Mouse (Mus musculus) ES-E14 (cell line): ENCODE measurements around the gene Ubl4b. TPM values are rescaled to one million over a fixed set of nuclear protein-coding genes. Genes with fewer than 3 reads are reported as not detected.

ENCODE experiments used
- DNase-seq: peaks from one replicate; pipeline ENCODE4 v3.0.0-alpha.2; 2013; ENCODE audit warnings: low read depth, low spot score
- H3K27ac ChIP-seq: 2 replicates; pipeline ENCODE4 v1.5.1; 2012; ENCODE audit warnings: low read depth, mild to moderate bottlenecking, low read length, moderate library complexity, mixed read lengths; ENCODE audit not compliant: poor library complexity, insufficient read depth, severe bottlenecking
- H3K36me3 ChIP-seq: 2 replicates; pipeline ENCODE4 v1.6.1; 2012; ENCODE audit warnings: mild to moderate bottlenecking, low read length, moderate library complexity, mixed read lengths; ENCODE audit not compliant: control insufficient read depth, poor library complexity, insufficient read depth, severe bottlenecking
- H3K4me1 ChIP-seq, 2 experiments: fragments of 150-350 bp in 1 of 2; sonication (generic) in 1 of 2; 2 replicates each; pipeline ENCODE4 v1.6.1; 2012; ENCODE audit warnings: low read length in 2 of 2, mild to moderate bottlenecking in 1 of 2, mixed read lengths in 1 of 2; ENCODE audit not compliant: control insufficient read depth in 2 of 2, insufficient read depth in 2 of 2, poor library complexity in 1 of 2
- H3K4me3 ChIP-seq, 2 experiments: fragments of 150-350 bp in 1 of 2; sonication (generic) in 1 of 2; 2 replicates each; pipeline ENCODE4 v1.5.1; 2012; ENCODE audit warnings: low read length in 2 of 2, low read depth in 1 of 2, mild to moderate bottlenecking in 1 of 2, mixed read lengths in 1 of 2; ENCODE audit not compliant: insufficient read depth in 1 of 2, poor library complexity in 1 of 2, severe bottlenecking in 1 of 2
- H3K9ac ChIP-seq: 2 replicates; pipeline ENCODE4 v1.6.1; 2012; ENCODE audit warnings: low read depth, mild to moderate bottlenecking, low read length, mixed read lengths; ENCODE audit not compliant: poor library complexity, insufficient read depth, severe bottlenecking
- H3K9me3 ChIP-seq: fragments of 150-350 bp; sonication (generic); 2 replicates; pipeline ENCODE4 v1.6.1; 2012; ENCODE audit warnings: low read depth, mild to moderate bottlenecking, low read length; ENCODE audit not compliant: control insufficient read depth, insufficient read depth
- CHD2 ChIP-seq: IDR thresholded peaks from 2 replicates; pipeline ENCODE4 v1.6.1; 2014; ENCODE audit warnings: mild to moderate bottlenecking, low read depth, low read length, inconsistent platforms
- HCFC1 ChIP-seq: IDR thresholded peaks from 2 replicates; pipeline ENCODE4 v1.6.1; 2012; ENCODE audit warnings: low read length, inconsistent platforms, borderline replicate concordance; ENCODE audit not compliant: insufficient read depth
- MAFK ChIP-seq: IDR thresholded peaks from 2 replicates; pipeline ENCODE4 v1.6.1; 2014; ENCODE audit warnings: mild to moderate bottlenecking, low read depth, low read length, inconsistent platforms; ENCODE audit not compliant: insufficient read depth
- ZC3H11A ChIP-seq: IDR thresholded peaks from 2 replicates; pipeline ENCODE4 v1.6.1; 2012; ENCODE audit warnings: low read depth, mild to moderate bottlenecking, inconsistent platforms, low read length, borderline replicate concordance
- ZNF384 ChIP-seq: IDR thresholded peaks from 2 replicates; pipeline ENCODE4 v1.6.1; 2012; ENCODE audit warnings: low read depth, low read length, inconsistent platforms
- in situ Hi-C, 2 experiments: fragments of 600-800 bp; cut with MboI; formaldehyde crosslinking; loops; one replicate each; pipeline ENCODE4 v1.15.1; 2025; ENCODE audit warnings: low sequenced_read_pairs in 2 of 2, inconsistent platforms in 1 of 2; ENCODE audit not compliant: unreplicated experiment in 2 of 2
- total RNA-seq: library from RNA; depleted of rRNA; stranded (reverse); fragments of 300-350 nt; gene quantifications from 2 replicates; pipeline ENCODE4 v1.2.3, GENCODE M21; 2012

Ubl4b gene
- total RNA-seq, 1 experiment, result not detected

DNA sequence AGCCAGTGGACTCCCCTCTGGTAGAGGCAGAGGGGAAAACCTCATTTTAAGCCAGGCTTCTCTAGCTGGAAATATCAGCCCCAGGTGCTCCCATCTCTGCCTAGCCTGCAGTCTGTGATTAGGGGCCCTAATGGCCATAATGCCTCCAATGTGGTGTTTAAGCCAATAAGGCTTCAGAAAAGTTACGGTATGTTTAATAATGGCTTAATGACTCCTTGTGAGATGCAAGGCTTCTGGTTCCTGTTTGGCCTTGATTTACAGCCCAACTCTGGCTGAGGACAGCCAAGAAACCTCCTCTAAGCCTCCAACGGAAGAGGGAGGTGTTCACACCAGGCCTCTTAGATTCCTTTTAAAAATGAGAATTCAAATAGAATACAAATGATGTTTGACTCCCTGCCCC lies 38.8 kb upstream of the Ubl4b start:
- Histone ChIP-seq H3K36me3 (no peaks in the 10 kb centered on the region), H3K4me1 (peaks cover 0 to 7% of the 10 kb centered on the region in 2 experiments; a peak in 1 of 4 replicates), H3K9me3 (no peaks in the 10 kb centered on the region), H3K27ac (no peak overlapping the region), H3K4me3 (no peak overlapping the region), H3K9ac (no peak overlapping the region)
- no peak for DNase-seq
- in situ Hi-C loops, result no loop called here
- TF ChIP-seq ZC3H11A (no peak), HCFC1 (no peak), ZNF384 (no peak), CHD2 (no peak), MAFK (no peak)

GRCm38 (mm10) chr3:107591612-107592011 lies 36.7 kb upstream of the Ubl4b start:
- in situ Hi-C loops, result no loop called here
- no peak for DNase-seq
- H3K27ac ChIP-seq, result no peak overlapping the region
- peaks cover 0 to 7% of the 10 kb centered on the region in 2 experiments; a peak in 1 of 4 replicates for H3K4me1 ChIP-seq
- no peak overlapping the region for H3K4me3 ChIP-seq
- TF ChIP-seq ZC3H11A (no peak), HCFC1 (no peak), ZNF384 (no peak), MAFK (no peak), CHD2 (no peak)
- H3K9me3 ChIP-seq, result no peaks in the 10 kb centered on the region
- H3K9ac ChIP-seq, result no peak overlapping the region
- H3K36me3 ChIP-seq, result no peaks in the 10 kb centered on the region

- Histone ChIP-seq H3K9me3 (no peaks in the 10 kb centered on the region), H3K4me3 (no peak overlapping the region), H3K4me1 (no peaks in the 10 kb centered on the region), H3K27ac (no peak overlapping the region), H3K9ac (no peak overlapping the region), H3K36me3 (no peaks in the 10 kb centered on the region)
- no peak for DNase-seq
- in situ Hi-C loops, result no loop called here
- no peak for TF ChIP-seq CHD2
- no peak for TF ChIP-seq ZC3H11A
- TF ChIP-seq HCFC1, result no peak
- TF ChIP-seq ZNF384, result no peak
- TF ChIP-seq MAFK, result no peak
Observed at GRCm38 (mm10) chr3:107586504-107586903, 31.6 kb upstream of the Ubl4b start.

- Histone ChIP-seq H3K4me1 (no peaks in the 10 kb centered on the region), H3K9me3 (no peaks in the 10 kb centered on the region), H3K9ac (no peak overlapping the region), H3K36me3 (no peaks in the 10 kb centered on the region), H3K4me3 (no peak overlapping the region), H3K27ac (no peak overlapping the region)
- DNase-seq, result no peak
- TF ChIP-seq ZC3H11A (no peak), HCFC1 (no peak), MAFK (no peak), ZNF384 (no peak), CHD2 (no peak)
- in situ Hi-C loops, result no loop called here
Observed at GRCm38 (mm10) chr3:107583893-107584292, 29.0 kb upstream of the Ubl4b start.
